Mouse (Mus musculus) midbrain, embryonic 16.5 days (tissue): ENCODE measurements around the gene Rarg. TPM values are rescaled to one million over a fixed set of nuclear protein-coding genes. Genes with fewer than 3 reads are reported as not detected.

Source experiments
- ATAC-seq: fragments of 200-750 bp; cut with Nextera tagmentation; 2 replicates; pipeline ENCODE4 v1.8.0; 2017; ENCODE audit warnings: moderate TSS enrichment
- H3K27ac ChIP-seq: fragments of 300-500 bp; sonication (generic); 2 replicates; pipeline ENCODE4 v1.5.1; 2014; ENCODE audit warnings: mild to moderate bottlenecking, low read length, mixed read lengths
- H3K27me3 ChIP-seq: fragments of 300-500 bp; sonication (generic); 2 replicates; pipeline ENCODE4 v1.6.1; 2014; ENCODE audit warnings: low read depth, low read length, mixed read lengths; ENCODE audit not compliant: control insufficient read depth, insufficient read depth
- H3K36me3 ChIP-seq: fragments of 300-500 bp; sonication (generic); 2 replicates; pipeline ENCODE4 v1.6.1; 2014; ENCODE audit warnings: mild to moderate bottlenecking, low read length, moderate library complexity, mixed read lengths; ENCODE audit not compliant: control insufficient read depth, insufficient read depth
- H3K4me1 ChIP-seq: fragments of 300-500 bp; sonication (generic); 2 replicates; pipeline ENCODE4 v1.6.1; 2014; ENCODE audit warnings: mild to moderate bottlenecking, low read length, mixed read lengths; ENCODE audit not compliant: control insufficient read depth, insufficient read depth
- H3K4me2 ChIP-seq: fragments of 300-500 bp; sonication (generic); 2 replicates; pipeline ENCODE4 v1.6.1; 2014; ENCODE audit warnings: mild to moderate bottlenecking, low read length, mixed read lengths
- H3K4me3 ChIP-seq: fragments of 300-500 bp; sonication (generic); 2 replicates; pipeline ENCODE4 v1.5.1; 2014; ENCODE audit warnings: low read depth, mild to moderate bottlenecking, low read length, moderate library complexity, mixed read lengths
- H3K9ac ChIP-seq: fragments of 300-500 bp; sonication (generic); 2 replicates; pipeline ENCODE4 v1.6.1; 2014; ENCODE audit warnings: low read depth, low read length, mixed read lengths
- H3K9me3 ChIP-seq: fragments of 300-500 bp; sonication (generic); replicated peaks from 2 replicates; pipeline ENCODE4 v1.6.1; 2014; ENCODE audit warnings: mild to moderate bottlenecking, low read length, mixed read lengths; ENCODE audit not compliant: control insufficient read depth, poor library complexity, severe bottlenecking
- WGBS: fragments of 180-500 bp; shearing (Covaris S2); extraction: QIAGEN DNeasy Blood & Tissue Kit; methylation state at CpG from one replicate; pipeline ENCODE4 v1.1.7; 2014; 5-methylcytosine and 5-hydroxymethylcytosine counted together
- polyA plus RNA-seq: library from polyadenylated mRNA; unstranded; fragments of >200 nt; fragmentation: Nextera tagmentation; extraction: Ambion mirVana; gene quantifications from 2 replicates; pipeline ENCODE4 v1.2.1, GENCODE M21; 2015

The Rarg gene
- polyA plus RNA-seq, 1 experiment from 2014 or later = 6.0 TPM

DNA sequence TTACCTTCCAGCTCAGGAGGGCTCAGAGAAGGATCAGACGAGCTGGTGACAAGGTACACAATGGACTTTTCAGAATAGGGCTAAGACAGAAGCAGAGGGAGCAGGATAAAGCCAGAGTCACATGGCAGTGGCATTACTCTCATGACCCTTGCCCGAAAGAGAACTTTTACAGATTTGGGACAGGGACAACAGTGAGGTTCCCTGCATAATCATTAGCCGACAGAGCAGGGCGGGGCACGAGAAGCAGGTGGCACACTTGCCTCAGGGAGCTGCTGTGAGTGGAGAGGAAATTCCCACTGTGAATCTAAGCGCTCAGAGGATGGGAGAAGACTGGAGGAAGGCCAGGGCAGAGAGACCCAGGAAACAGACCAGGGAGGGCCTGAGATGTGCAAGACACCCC is 68.4 kb downstream of the Rarg start:
- WGBS = 58% methylated on average over 6 of the region's 6 CpGs

DNA sequence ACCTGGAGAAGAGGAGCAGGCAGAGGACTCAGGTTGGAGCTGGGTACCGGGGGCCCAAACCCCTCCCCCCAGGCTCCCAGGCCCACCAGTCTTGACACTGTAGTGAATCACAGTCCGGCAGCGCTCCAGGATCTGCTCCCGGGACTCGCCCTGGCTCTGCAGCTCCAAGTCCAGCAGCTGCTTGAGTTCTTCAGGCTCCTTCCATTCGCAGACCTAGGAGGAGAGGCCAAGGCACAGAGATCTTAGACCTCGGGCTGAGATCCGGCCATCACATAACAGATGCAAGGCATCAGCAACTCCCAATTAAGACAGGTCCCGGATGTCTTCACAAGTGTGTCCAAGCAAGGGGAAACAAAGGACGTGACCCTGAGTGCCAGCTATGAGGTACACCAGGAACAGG is 69.2 kb downstream of the Rarg start:
- Histone ChIP-seq H3K36me3 (no peaks in the 10 kb centered on the region), H3K9ac (no peak overlapping the region), H3K9me3 (no peaks in the 10 kb centered on the region), H3K4me1 (no peaks in the 10 kb centered on the region), H3K27me3 (no peaks in the 10 kb centered on the region), H3K4me3 (no peak overlapping the region), H3K27ac (no peak overlapping the region), H3K4me2 (no peak overlapping the region)
- WGBS = 96% methylated on average over 10 of the region's 10 CpGs
- no peak for ATAC-seq

More for the DNA sequence above, 68.4 kb downstream of the Rarg start:
- H3K4me3 ChIP-seq = no peak overlapping the region
- no peaks in the 10 kb centered on the region for H3K27me3 ChIP-seq
- no peak overlapping the region for H3K27ac ChIP-seq
- no peak for ATAC-seq
- no peak overlapping the region for H3K9ac ChIP-seq
- H3K4me2 ChIP-seq = no peak overlapping the region
- no peaks in the 10 kb centered on the region for H3K36me3 ChIP-seq
- H3K9me3 ChIP-seq = no peaks in the 10 kb centered on the region
- no peaks in the 10 kb centered on the region for H3K4me1 ChIP-seq

DNA sequence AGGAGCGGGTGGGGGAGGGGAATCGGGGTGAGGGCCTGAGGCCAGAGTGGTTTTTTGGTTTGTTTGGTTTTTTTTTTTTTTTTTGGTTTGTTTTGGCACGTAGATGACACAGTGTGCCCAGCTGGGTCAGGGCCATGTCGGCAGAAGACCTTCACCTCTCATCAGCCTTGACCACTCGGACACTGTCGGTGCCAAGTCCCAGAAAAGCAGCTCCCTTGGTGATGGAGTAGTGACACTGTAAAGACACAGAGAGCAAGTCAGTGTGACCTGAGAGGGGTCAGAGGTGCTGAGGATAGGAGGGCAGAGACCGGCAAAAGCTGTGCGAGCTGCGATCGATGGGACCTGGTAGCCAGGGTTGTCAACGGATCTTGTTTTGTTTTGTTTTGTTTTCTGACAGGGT is 71.1 kb downstream of the Rarg start:
- WGBS = 89% methylated on average over 11 of the region's 11 CpGs
- H3K9me3 ChIP-seq = no peaks in the 10 kb centered on the region
- no peak overlapping the region for H3K27ac ChIP-seq
- no peak overlapping the region for H3K4me2 ChIP-seq
- H3K9ac ChIP-seq = no peak overlapping the region
- H3K4me3 ChIP-seq = no peak overlapping the region
- no peak for ATAC-seq
- no peaks in the 10 kb centered on the region for H3K36me3 ChIP-seq
- no peaks in the 10 kb centered on the region for H3K27me3 ChIP-seq
- no peaks in the 10 kb centered on the region for H3K4me1 ChIP-seq

Other genes with a start within 250 kb of the Rarg start
- gene Krt18, start 229.3 kb downstream of the Rarg start, polyA plus RNA-seq = 3.8 and 5.1 TPM in 2 replicates
- gene Eif4b, start 183.7 kb downstream of the Rarg start, polyA plus RNA-seq = 87.3 and 90.0 TPM in 2 replicates
- gene Tns2, start 157.1 kb downstream of the Rarg start, polyA plus RNA-seq = 7.4 and 9.4 TPM in 2 replicates
- 81.1 and 95.9 TPM in 2 replicates for gene Spryd3, start 121.3 kb downstream of the Rarg start, polyA plus RNA-seq
- gene Igfbp6, start 113.2 kb downstream of the Rarg start, polyA plus RNA-seq = 2.5 and 3.1 TPM in 2 replicates
- gene Soat2, start 107.0 kb downstream of the Rarg start, polyA plus RNA-seq = 0.21 TPM in 1 of 2 replicates, not detected in the other
- gene Zfp740, start 54.3 kb downstream of the Rarg start, polyA plus RNA-seq = 54.0 and 59.2 TPM in 2 replicates
- gene Csad, start 52.8 kb downstream of the Rarg start, polyA plus RNA-seq = 33.1 and 33.2 TPM in 2 replicates
- gene Itgb7, start 25.6 kb downstream of the Rarg start, polyA plus RNA-seq = 0.43 and 0.80 TPM in 2 replicates
- not detected in 2 replicates for gene Gm9918, start 13.0 kb upstream of the Rarg start, polyA plus RNA-seq
- 58.7 and 59.8 TPM in 2 replicates for gene Mfsd5, start 21.9 kb upstream of the Rarg start, polyA plus RNA-seq
- 4.0 and 4.7 TPM in 2 replicates for gene Espl1, start 38.7 kb upstream of the Rarg start, polyA plus RNA-seq
- gene Pfdn5, start 68.6 kb upstream of the Rarg start, polyA plus RNA-seq = 479 TPM in 2 replicates
- 89.1 and 91.2 TPM in 2 replicates for gene Myg1, start 74.2 kb upstream of the Rarg start, polyA plus RNA-seq
- gene Aaas, start 93.3 kb upstream of the Rarg start, polyA plus RNA-seq = 30.2 and 31.1 TPM in 2 replicates
- gene Sp7, start 109.7 kb upstream of the Rarg start, polyA plus RNA-seq = 0.40 and 0.55 TPM in 2 replicates
- gene Sp1, start 148.6 kb upstream of the Rarg start, polyA plus RNA-seq = 3.1 and 3.5 TPM in 2 replicates
- gene Amhr2, start 187.8 kb upstream of the Rarg start, polyA plus RNA-seq = 0.15 and 0.26 TPM in 2 replicates
- gene Prr13, start 201.5 kb upstream of the Rarg start, polyA plus RNA-seq = 106 and 109 TPM in 2 replicates
- 105 and 121 TPM in 2 replicates for gene Pcbp2, start 213.0 kb upstream of the Rarg start, polyA plus RNA-seq
- gene Gm10337, start 246.2 kb upstream of the Rarg start, polyA plus RNA-seq = 12.6 TPM in 1 of 2 replicates, not detected in the other